Mouse (Mus musculus) hindbrain, embryonic 11.5 days (tissue): Measurements from ENCODE around the gene Olfr532. TPM values are rescaled to one million over a fixed set of nuclear protein-coding genes. Genes with fewer than 3 reads are reported as not detected.
"Not testable (repeated sequence)": the region's sequence is repeated elsewhere in the genome, so short reads cannot be mapped to it uniquely, and the experiment has no call there.

ENCODE experiments used
- ATAC-seq: fragments of 200-750 bp; cut with Nextera tagmentation; 2 replicates; pipeline ENCODE4 v1.8.0; 2017; ENCODE audit warnings: mild to moderate bottlenecking, moderate TSS enrichment, moderate library complexity; ENCODE audit not compliant: low FRiP score
- DNase-seq: peaks from one replicate; pipeline ENCODE4 v3.0.0-alpha.2; 2015; ENCODE audit warnings: low spot score
- H3K27ac ChIP-seq: fragments of 300-500 bp; sonication (generic); 2 replicates; pipeline ENCODE4 v1.5.1; 2014; ENCODE audit warnings: mild to moderate bottlenecking, low read depth, low read length
- H3K27me3 ChIP-seq: fragments of 300-500 bp; sonication (generic); 2 replicates; pipeline ENCODE4 v1.6.1; 2014; ENCODE audit warnings: mild to moderate bottlenecking, low read length, moderate library complexity, mixed read lengths; ENCODE audit not compliant: control insufficient read depth, insufficient read depth
- H3K36me3 ChIP-seq: fragments of 300-500 bp; sonication (generic); 2 replicates; pipeline ENCODE4 v1.6.1; 2014; ENCODE audit warnings: mild to moderate bottlenecking, low read length, moderate library complexity, mixed read lengths; ENCODE audit not compliant: control insufficient read depth, insufficient read depth
- H3K4me1 ChIP-seq: fragments of 300-500 bp; sonication (generic); replicated peaks from 2 replicates; pipeline ENCODE4 v1.6.1; 2014; ENCODE audit warnings: low read length, mixed read lengths; ENCODE audit not compliant: control insufficient read depth, insufficient read depth
- H3K4me2 ChIP-seq: fragments of 300-500 bp; sonication (generic); replicated peaks from 2 replicates; pipeline ENCODE4 v1.6.1; 2014; ENCODE audit warnings: mild to moderate bottlenecking, low read depth, low read length
- H3K4me3 ChIP-seq: fragments of 300-500 bp; sonication (generic); 2 replicates; pipeline ENCODE4 v1.5.1; 2014; ENCODE audit warnings: low read depth, low read length
- H3K9ac ChIP-seq: fragments of 300-500 bp; sonication (generic); 2 replicates; pipeline ENCODE4 v1.6.1; 2014; ENCODE audit warnings: low read depth, low read length
- H3K9me3 ChIP-seq: fragments of 300-500 bp; sonication (generic); 2 replicates; pipeline ENCODE4 v1.6.1; 2016; ENCODE audit warnings: low read length; ENCODE audit not compliant: control insufficient read depth
- WGBS: fragments of 180-500 bp; shearing (Covaris S2); extraction: QIAGEN DNeasy Blood & Tissue Kit; methylation state at CpG from one replicate; pipeline ENCODE4 v1.1.7; 2014; 5-methylcytosine and 5-hydroxymethylcytosine counted together
- polyA plus RNA-seq: library from polyadenylated mRNA; unstranded; fragments of >200 nt; fragmentation: Nextera tagmentation; extraction: Ambion mirVana; gene quantifications from 2 replicates; pipeline ENCODE4 v1.2.1, GENCODE M21; 2014

The Olfr532 gene
- polyA plus RNA-seq: not detected in 2 replicates

- WGBS: 94% methylated on average over 1 of the region's 1 CpGs
- Histone ChIP-seq H3K27ac (no peak within 1 kb of the TSS), H3K4me3 (no peak within 1 kb of the TSS), H3K36me3 (no peaks in the 10 kb centered on the region), H3K9me3 (no peaks in the 10 kb centered on the region), H3K4me2 (no peak within 1 kb of the TSS), H3K4me1 (no peaks in the 10 kb centered on the region), H3K27me3 (no peaks in the 10 kb centered on the region), H3K9ac (no peak within 1 kb of the TSS)
- ATAC-seq (no peak), DNase-seq (no peak)
These were observed at the start of gene Olfr532 for GRCm38 (mm10) chr7:140421539-140421938. Olfr532 (minus strand) TSS chr7:140421639.

DNA sequence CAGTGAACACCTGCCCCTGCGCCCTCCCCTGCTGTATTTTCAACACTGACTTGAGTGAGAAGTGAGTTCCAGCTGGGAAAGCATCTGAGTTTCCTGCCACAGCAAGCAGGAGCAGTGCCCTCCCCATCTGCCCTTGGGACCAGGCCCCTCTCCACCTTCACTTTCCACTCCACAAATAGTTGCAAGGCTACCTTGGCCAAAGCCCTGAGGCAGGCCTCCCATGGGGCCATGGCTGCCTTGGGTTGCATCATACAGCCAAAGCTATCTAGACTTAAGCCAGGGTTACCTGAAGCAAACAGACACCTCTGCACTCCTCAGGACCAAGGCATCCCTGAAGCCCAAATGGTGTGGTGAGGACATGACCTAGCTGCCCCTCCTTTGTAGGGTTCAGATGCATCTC lies 41.6 kb upstream of the Olfr532 start, which contains the start of gene Olfr533:
Olfr533 (plus strand) TSS at position 301 of the 400 bp plus-strand sequence.
- H3K9me3 ChIP-seq, H3K4me1 ChIP-seq, H3K9ac ChIP-seq, H3K4me2 ChIP-seq, H3K27me3 ChIP-seq, H3K36me3 ChIP-seq, H3K4me3 ChIP-seq, ATAC-seq, H3K27ac ChIP-seq, DNase-seq: not testable (repeated sequence)
- WGBS: 60% methylated on average over 1 of the region's 1 CpGs

DNA sequence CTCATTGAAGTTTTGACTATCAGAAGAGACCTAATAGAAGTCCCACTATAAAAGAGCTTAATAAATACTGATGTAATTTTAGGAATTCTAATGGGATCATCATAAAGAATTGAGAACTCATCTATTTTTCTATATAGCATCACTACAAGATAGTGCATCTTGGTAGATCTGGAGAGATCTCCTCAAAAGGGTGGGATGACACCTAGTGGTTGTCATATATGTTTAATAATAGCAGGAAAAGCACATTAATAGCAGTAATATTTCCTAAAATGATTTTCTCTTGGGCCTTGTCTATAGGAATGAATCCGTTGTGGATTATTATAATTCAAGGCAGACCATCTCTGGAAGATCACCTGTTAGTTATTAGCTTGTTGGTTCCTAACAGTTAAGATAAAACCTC lies 21.7 kb upstream of the Olfr532 start:
- ATAC-seq (no peak), DNase-seq (no peak)
- no peak overlapping the region for H3K9ac ChIP-seq
- H3K4me3 ChIP-seq: no peak overlapping the region
- no peaks in the 10 kb centered on the region for H3K27me3 ChIP-seq
- no peaks in the 10 kb centered on the region for H3K4me1 ChIP-seq
- H3K9me3 ChIP-seq: no peaks in the 10 kb centered on the region
- no peak overlapping the region for H3K27ac ChIP-seq
- WGBS: 83% methylated on average over 1 of the region's 1 CpGs
- H3K36me3 ChIP-seq: no peaks in the 10 kb centered on the region
- no peak overlapping the region for H3K4me2 ChIP-seq

GRCm38 (mm10) chr7:140402818-140403217 lies 18.6 kb downstream of the Olfr532 start, which contains the start of gene Olfr531:
Olfr531 (minus strand) TSS chr7:140402918.
- DNase-seq (no peak), ATAC-seq (no peak)
- no peaks in the 10 kb centered on the region for H3K36me3 ChIP-seq
- H3K27me3 ChIP-seq: no peaks in the 10 kb centered on the region
- H3K4me3 ChIP-seq: no peak within 1 kb of the TSS
- no peaks in the 10 kb centered on the region for H3K4me1 ChIP-seq
- H3K27ac ChIP-seq: no peak within 1 kb of the TSS
- no peaks in the 10 kb centered on the region for H3K9me3 ChIP-seq
- 70% methylated on average over 1 of the region's 1 CpGs for WGBS
- no peak within 1 kb of the TSS for H3K9ac ChIP-seq
- no peak within 1 kb of the TSS for H3K4me2 ChIP-seq

DNA sequence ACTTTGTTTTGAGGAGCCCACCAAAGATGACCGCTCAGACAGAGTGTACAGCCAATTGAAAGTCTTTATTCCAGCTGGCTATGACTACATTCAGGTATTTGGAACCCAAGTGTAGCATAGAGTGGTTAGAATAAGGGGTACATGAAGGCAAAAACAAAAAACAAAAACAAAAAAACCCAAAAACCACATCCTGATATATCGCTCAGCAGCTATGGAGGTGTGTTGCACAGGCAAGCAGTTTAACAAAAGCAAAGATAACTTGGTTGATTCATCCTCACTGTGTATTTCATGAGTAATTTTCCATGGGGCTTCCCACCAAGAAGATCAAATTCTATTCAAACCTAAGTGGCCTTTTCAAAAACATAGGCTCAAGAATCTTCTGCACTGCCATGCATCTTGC lies 44.5 kb downstream of the Olfr532 start:
- ATAC-seq (no peak), DNase-seq (no peak)
- no peaks in the 10 kb centered on the region for H3K36me3 ChIP-seq
- WGBS: 96% methylated on average over 2 of the region's 2 CpGs
- no peak overlapping the region for H3K9ac ChIP-seq
- H3K4me2 ChIP-seq: no peak overlapping the region
- no peaks in the 10 kb centered on the region for H3K27me3 ChIP-seq
- H3K4me1 ChIP-seq: no peaks in the 10 kb centered on the region
- H3K27ac ChIP-seq: no peak overlapping the region
- H3K9me3 ChIP-seq: no peaks in the 10 kb centered on the region
- no peak overlapping the region for H3K4me3 ChIP-seq

DNA sequence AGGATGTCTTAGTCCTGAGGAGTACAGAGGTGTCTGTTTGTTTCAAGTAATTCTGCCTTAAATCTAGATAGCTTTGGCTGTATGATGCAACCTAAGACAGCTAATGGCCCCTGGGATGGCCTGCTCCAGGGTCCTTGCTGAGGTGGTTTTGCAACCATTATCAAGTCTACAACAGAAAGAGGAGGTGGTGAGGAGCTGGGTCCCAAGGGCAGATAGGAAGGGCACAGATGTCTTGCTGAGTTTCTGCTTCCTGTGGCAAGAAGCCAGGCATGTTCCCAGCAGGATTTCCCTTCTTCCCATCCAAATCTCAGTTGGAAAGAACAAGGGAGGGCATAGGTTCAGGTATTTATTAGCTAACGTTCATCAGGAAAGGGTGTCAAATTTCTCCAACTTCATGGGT lies 45.2 kb downstream of the Olfr532 start, which contains the start of gene Olfr530:
Olfr530 (minus strand) TSS at position 101 of the 400 bp plus-strand sequence.
- no peaks in the 10 kb centered on the region for H3K4me1 ChIP-seq
- ATAC-seq (no peak), DNase-seq (no peak)
- H3K9me3 ChIP-seq: no peaks in the 10 kb centered on the region
- H3K9ac ChIP-seq: no peak within 1 kb of the TSS
- H3K36me3 ChIP-seq: no peaks in the 10 kb centered on the region
- H3K27me3 ChIP-seq: no peaks in the 10 kb centered on the region
- H3K27ac ChIP-seq: no peak within 1 kb of the TSS
- 50% methylated on average over 1 of the region's 1 CpGs for WGBS
- no peak within 1 kb of the TSS for H3K4me3 ChIP-seq
- no peak within 1 kb of the TSS for H3K4me2 ChIP-seq

GRCm38 (mm10) chr7:140374300-140374699 lies 47.1 kb downstream of the Olfr532 start:
- Histone ChIP-seq H3K27ac (no peak overlapping the region), H3K4me2 (no peak overlapping the region), H3K4me1 (no peaks in the 10 kb centered on the region), H3K9me3 (no peaks in the 10 kb centered on the region), H3K9ac (no peak overlapping the region), H3K36me3 (no peaks in the 10 kb centered on the region), H3K4me3 (no peak overlapping the region), H3K27me3 (no peaks in the 10 kb centered on the region)
- ATAC-seq (no peak), DNase-seq (no peak)
- 78% methylated on average over 4 of the region's 4 CpGs for WGBS

Other genes starting within 250 kb of the Olfr532 start
- not detected in 2 replicates for gene Olfr523, start 248.4 kb downstream of the Olfr532 start, polyA plus RNA-seq
- not detected in 2 replicates for gene Olfr524, start 215.7 kb downstream of the Olfr532 start, polyA plus RNA-seq
- gene Cd163l1, start 203.4 kb downstream of the Olfr532 start, polyA plus RNA-seq: not detected in 2 replicates
- not detected in 2 replicates for gene 5830411N06Rik, start 174.4 kb downstream of the Olfr532 start, polyA plus RNA-seq
- gene Olfr525, start 100.8 kb downstream of the Olfr532 start, polyA plus RNA-seq: not detected in 2 replicates
- not detected in 2 replicates for gene Olfr527, start 87.6 kb downstream of the Olfr532 start, polyA plus RNA-seq
- not detected in 2 replicates for gene Olfr60, start 60.0 kb downstream of the Olfr532 start, polyA plus RNA-seq
- not detected in 2 replicates for gene Olfr530, start 45.3 kb downstream of the Olfr532 start, polyA plus RNA-seq
- gene Olfr531, start 18.7 kb downstream of the Olfr532 start, polyA plus RNA-seq: not detected in 2 replicates
- gene Olfr533, start 41.7 kb upstream of the Olfr532 start, polyA plus RNA-seq: not detected in 2 replicates
- not detected in 2 replicates for gene Olfr535, start 62.6 kb upstream of the Olfr532 start, polyA plus RNA-seq
- not detected in 2 replicates for gene Olfr536, start 85.8 kb upstream of the Olfr532 start, polyA plus RNA-seq
- gene Olfr538, start 146.2 kb upstream of the Olfr532 start, polyA plus RNA-seq: not detected in 2 replicates
- not detected in 2 replicates for gene Olfr46, start 179.6 kb upstream of the Olfr532 start, polyA plus RNA-seq
- not detected in 2 replicates for gene Olfr61, start 207.3 kb upstream of the Olfr532 start, polyA plus RNA-seq
- not detected in 2 replicates for gene Olfr53, start 224.8 kb upstream of the Olfr532 start, polyA plus RNA-seq
- not detected in 2 replicates for gene Olfr539, start 238.3 kb upstream of the Olfr532 start, polyA plus RNA-seq